Mouse (Mus musculus): ENCODE measurements around the gene Zdhhc17.

Gene Zdhhc17

GRCm38 (mm10) chr10:110918414-110919391 is 91.2 kb downstream of the Zdhhc17 start:
- no peak for DNase-seq

GRCm38 (mm10) chr10:110917521-110917920 is 92.4 kb downstream of the Zdhhc17 start:
- DNase-seq: no peak

- no peak for DNase-seq
Observed at GRCm38 (mm10) chr10:110916666-110917344, 93.1 kb downstream of the Zdhhc17 start.

- DNase-seq: no peak
Observed at GRCm38 (mm10) chr10:110903862-110904261, 106.1 kb downstream of the Zdhhc17 start.

- DNase-seq: no peak
Observed at GRCm38 (mm10) chr10:110899744-110900501, 110.0 kb downstream of the Zdhhc17 start.

Data from kidney, adult 18-20 months (tissue).